Mouse (Mus musculus): ENCODE data around the gene Smim14. TPM values are rescaled to one million over a fixed set of nuclear protein-coding genes. Genes with fewer than 3 reads are reported as not detected.

Gene Smim14
- total and polyA plus RNA-seq, 3 experiments = 18.8 to 29.8 TPM; not detected in 1

- H3K27ac ChIP-seq (ENCODE audit: control insufficient read depth, low read depth, low read length) = no peak overlapping the region
- H3K79me2 ChIP-seq (ENCODE audit: control insufficient read depth, insufficient read depth, low read length, poor library complexity) = no peaks in the 10 kb centered on the region
- peaks cover 0 to 2% of the 10 kb centered on the region in 2 experiments; a peak in 1 of 4 replicates for H3K36me3 ChIP-seq (ENCODE audit: control insufficient read depth in 1 of 2, insufficient read depth in 2 of 2, low read length in 2 of 2)
- H3K4me1 ChIP-seq (ENCODE audit: control insufficient read depth in 1 of 2, insufficient read depth in 2 of 2, low read length in 2 of 2) = no peaks in the 10 kb centered on the region
- no peak for DNase-seq (ENCODE audit: low read depth, low spot score)
- no peaks in the 10 kb centered on the region for H3K9me3 ChIP-seq (replicated peaks; ENCODE audit: insufficient read depth, low read length)
- TF ChIP-seq USF1 (IDR thresholded peaks at IDR 0.05; ENCODE audit: low read depth, low read length) (no peak), MEF2A (IDR thresholded peaks at IDR 0.05; ENCODE audit: extremely low read depth, insufficient replicate concordance, low read depth, low read length, poor library complexity, severe bottlenecking) (no peak), KAT2A (conservative IDR thresholded peaks at IDR 0.05; ENCODE audit: low read depth, low read length) (no peak), TCF12 (IDR thresholded peaks at IDR 0.05; ENCODE audit: low read depth, low read length) (no peak)
- no peak overlapping the region for H3K9ac ChIP-seq (ENCODE audit: control insufficient read depth, low read depth, low read length, poor library complexity, severe bottlenecking)
- no peaks in the 10 kb centered on the region for H3K27me3 ChIP-seq (ENCODE audit: control insufficient read depth in 1 of 2, insufficient read depth in 2 of 2, low read length in 2 of 2)
- no peak overlapping the region for H3K4me3 ChIP-seq (ENCODE audit: control insufficient read depth in 1 of 2, insufficient read depth in 1 of 2, low read depth in 2 of 2, low read length in 2 of 2)
Observed at GRCm38 (mm10) chr5:65469766-65470165, 67.2 kb downstream of the Smim14 start.

GRCm38 (mm10) chr5:65466911-65467310 lies 70.1 kb downstream of the Smim14 start:
- Histone ChIP-seq H3K27me3 (ENCODE audit: control insufficient read depth in 1 of 2, insufficient read depth in 2 of 2, low read length in 2 of 2) (no peaks in the 10 kb centered on the region), H3K27ac (ENCODE audit: control insufficient read depth, low read depth, low read length) (no peak overlapping the region), H3K4me1 (ENCODE audit: control insufficient read depth in 1 of 2, insufficient read depth in 2 of 2, low read length in 2 of 2) (no peaks in the 10 kb centered on the region), H3K4me3 (ENCODE audit: control insufficient read depth in 1 of 2, insufficient read depth in 1 of 2, low read depth in 2 of 2, low read length in 2 of 2) (no peak overlapping the region), H3K9ac (ENCODE audit: control insufficient read depth, low read depth, low read length, poor library complexity, severe bottlenecking) (no peak overlapping the region), H3K9me3 (replicated peaks; ENCODE audit: insufficient read depth, low read length) (no peaks in the 10 kb centered on the region), H3K36me3 (ENCODE audit: control insufficient read depth in 1 of 2, insufficient read depth in 2 of 2, low read length in 2 of 2) (peaks cover 0 to 2% of the 10 kb centered on the region in 2 experiments; a peak in 1 of 4 replicates), H3K79me2 (ENCODE audit: control insufficient read depth, insufficient read depth, low read length, poor library complexity) (no peaks in the 10 kb centered on the region)
- TF ChIP-seq MXI1 (IDR thresholded peaks at IDR 0.05; ENCODE audit: low read depth, low read length) = peak; percentile 74; the same call in 1 of the 2 replicates
- TF ChIP-seq SIN3A (IDR thresholded peaks at IDR 0.05; ENCODE audit: low read length) = peak; percentile 96
- TF ChIP-seq SMC3 (IDR thresholded peaks at IDR 0.05; ENCODE audit: low read depth, low read length) = no peak
- TF ChIP-seq TCF12 (IDR thresholded peaks at IDR 0.05; ENCODE audit: low read depth, low read length) = no peak
- TF ChIP-seq HCFC1 (IDR thresholded peaks at IDR 0.05; ENCODE audit: low read depth, low read length) = no peak
- TF ChIP-seq TAL1 (IDR thresholded peaks at IDR 0.05; ENCODE audit: low read length) = no peak
- TF ChIP-seq ZKSCAN1 (IDR thresholded peaks at IDR 0.05; ENCODE audit: low read depth, low read length) = no peak
- TF ChIP-seq POLR2AphosphoS2 (IDR thresholded peaks at IDR 0.05; ENCODE audit: low read length) = no peak
- peak; percentile 77 for DNase-seq (ENCODE audit: low read depth, low spot score)

GRCm38 (mm10) chr5:65460361-65460760 lies 76.6 kb downstream of the Smim14 start:
- no peaks in the 10 kb centered on the region for H3K4me1 ChIP-seq (ENCODE audit: control insufficient read depth in 1 of 2, insufficient read depth in 2 of 2, low read length in 2 of 2)
- no peak for TF ChIP-seq MEF2A (IDR thresholded peaks at IDR 0.05; ENCODE audit: extremely low read depth, insufficient replicate concordance, low read depth, low read length, poor library complexity, severe bottlenecking)
- no peak for TF ChIP-seq JUND (IDR thresholded peaks at IDR 0.05; ENCODE audit: low read depth, low read length)
- TF ChIP-seq USF2 (IDR thresholded peaks at IDR 0.05; ENCODE audit: borderline replicate concordance in 1 of 2, insufficient read depth in 1 of 2, low read depth in 1 of 2, low read length in 2 of 2) = no peak
- no peak for TF ChIP-seq POLR2AphosphoS5 (IDR thresholded peaks at IDR 0.05; ENCODE audit: borderline replicate concordance, low read depth, low read length)
- TF ChIP-seq GABPA (IDR thresholded peaks at IDR 0.05; ENCODE audit: low read depth, low read length) = no peak
- no peak for TF ChIP-seq ELF1 (IDR thresholded peaks at IDR 0.05; ENCODE audit: low read depth, low read length)
- TF ChIP-seq GATA1 (IDR thresholded peaks at IDR 0.05; ENCODE audit: low read depth, low read length) = no peak
- no peak for TF ChIP-seq MXI1 (IDR thresholded peaks at IDR 0.05; ENCODE audit: low read depth, low read length)
- TF ChIP-seq POLR2A (IDR thresholded peaks at IDR 0.05; ENCODE audit: control insufficient read depth in 1 of 2, insufficient read depth in 1 of 2, low read depth in 1 of 2, low read length in 2 of 2, poor library complexity in 1 of 2) = no peak
- no peak for TF ChIP-seq CHD1 (IDR thresholded peaks at IDR 0.05; ENCODE audit: low read depth, low read length)
- no peak for TF ChIP-seq ZMIZ1 (IDR thresholded peaks at IDR 0.05; ENCODE audit: low read depth, low read length)
- TF ChIP-seq TBP (IDR thresholded peaks at IDR 0.05; ENCODE audit: low read depth, low read length) = no peak
- no peak for TF ChIP-seq MAX (IDR thresholded peaks at IDR 0.05; ENCODE audit: low read length)
- no peak for TF ChIP-seq ZC3H11A (IDR thresholded peaks at IDR 0.05; ENCODE audit: low read depth, low read length)
- TF ChIP-seq EP300 (IDR thresholded peaks at IDR 0.05; ENCODE audit: low read depth in 1 of 2, low read length in 2 of 2) = no peak
- no peaks in the 10 kb centered on the region for H3K27me3 ChIP-seq (ENCODE audit: control insufficient read depth in 1 of 2, insufficient read depth in 2 of 2, low read length in 2 of 2)
- no peaks in the 10 kb centered on the region; a peak in 1 of 4 replicates for H3K36me3 ChIP-seq (ENCODE audit: control insufficient read depth in 1 of 2, insufficient read depth in 2 of 2, low read length in 2 of 2)
- no peak overlapping the region for H3K27ac ChIP-seq (ENCODE audit: control insufficient read depth, low read depth, low read length)
- H3K79me2 ChIP-seq (ENCODE audit: control insufficient read depth, insufficient read depth, low read length, poor library complexity) = no peaks in the 10 kb centered on the region
- H3K9ac ChIP-seq (ENCODE audit: control insufficient read depth, low read depth, low read length, poor library complexity, severe bottlenecking) = no peak overlapping the region
- no peaks in the 10 kb centered on the region for H3K9me3 ChIP-seq (replicated peaks; ENCODE audit: insufficient read depth, low read length)
- no peak overlapping the region for H3K4me3 ChIP-seq (ENCODE audit: control insufficient read depth in 1 of 2, insufficient read depth in 1 of 2, low read depth in 2 of 2, low read length in 2 of 2)
- no peak for DNase-seq (ENCODE audit: low read depth, low spot score)
